Mouse (Mus musculus): ENCODE measurements around the gene 2310039H08Rik.

GRCm38 (mm10) chr17:46772038-46772403 is 414 bp upstream of the 2310039H08Rik start:
- TF ChIP-seq CTCF (IDR thresholded peaks at IDR 0.05; ENCODE audit: borderline replicate concordance, insufficient read depth, low read length) (no peak), POLR2A (IDR thresholded peaks at IDR 0.05; ENCODE audit: low read depth, low read length) (no peak)
